Mouse (Mus musculus) lung, postnatal 0 days (tissue): Measurements from ENCODE around the gene Pkn3.

Source experiments
- CTCF ChIP-seq: IDR thresholded peaks from 2 replicates; pipeline ENCODE4 v1.5.1; 2016; ENCODE audit warnings: antibody characterized with exemption, mild to moderate bottlenecking
- EP300 ChIP-seq: IDR thresholded peaks from 2 replicates; pipeline ENCODE4 v1.6.1; 2016; ENCODE audit warnings: antibody characterized with exemption, mild to moderate bottlenecking, control low read depth

GRCm38 (mm10) chr2:30066046-30066901 is 11.2 kb upstream of the Pkn3 start:
- TF ChIP-seq CTCF (no peak), EP300 (no peak)
